Mouse (Mus musculus) urinary bladder, postnatal 0 days (tissue): ENCODE results near the gene Olfr846. TPM values are rescaled to one million over a fixed set of nuclear protein-coding genes. Genes with fewer than 3 reads are reported as not detected.

Experiments used
- polyA plus RNA-seq: library from polyadenylated mRNA; unstranded; fragments of >200 nt; fragmentation: Nextera tagmentation; extraction: Ambion mirVana; gene quantifications from 2 replicates; pipeline ENCODE4 v1.2.1, GENCODE M21; 2015

The Olfr846 gene
- polyA plus RNA-seq = not detected in 2 replicates

GRCm38 (mm10) chr9:19363905-19364304 is at the start of gene Olfr846:
Gene Olfr846, minus strand, starts transcription at chr9:19364005.

GRCm38 (mm10) chr9:19378569-19378968 is 14.8 kb upstream of the Olfr846 start, which contains the start of gene Olfr847:
Gene Olfr847, minus strand, starts transcription at chr9:19378669.

GRCm38 (mm10) chr9:19336157-19336556 is 27.6 kb downstream of the Olfr846 start, which contains the start of gene Olfr845:
Gene Olfr845, plus strand, starts transcription at chr9:19336457.

GRCm38 (mm10) chr9:19316047-19316446 is 47.8 kb downstream of the Olfr846 start, which contains the start of gene Olfr844:
Gene Olfr844, plus strand, starts transcription at chr9:19316347.

Other genes starting within 250 kb of the Olfr846 start
- gene Olfr836, start 243.6 kb downstream of the Olfr846 start, polyA plus RNA-seq = not detected in 2 replicates
- not detected in 2 replicates for gene Olfr837, start 227.7 kb downstream of the Olfr846 start, polyA plus RNA-seq
- gene Olfr839-ps1, start 186.7 kb downstream of the Olfr846 start, polyA plus RNA-seq = not detected in 2 replicates
- not detected in 2 replicates for gene Olfr843, start 112.0 kb downstream of the Olfr846 start, polyA plus RNA-seq
- gene Olfr844, start 47.7 kb downstream of the Olfr846 start, polyA plus RNA-seq = not detected in 2 replicates
- not detected in 2 replicates for gene Olfr845, start 27.5 kb downstream of the Olfr846 start, polyA plus RNA-seq
- gene Olfr847, start 14.7 kb upstream of the Olfr846 start, polyA plus RNA-seq = not detected in 2 replicates
- not detected in 2 replicates for gene Olfr849, start 76.3 kb upstream of the Olfr846 start, polyA plus RNA-seq
- not detected in 2 replicates for gene Olfr850, start 114.2 kb upstream of the Olfr846 start, polyA plus RNA-seq
- gene Olfr851, start 129.3 kb upstream of the Olfr846 start, polyA plus RNA-seq = not detected in 2 replicates
- not detected in 2 replicates for gene Olfr853, start 177.1 kb upstream of the Olfr846 start, polyA plus RNA-seq
- not detected in 2 replicates for gene Olfr854, start 203.4 kb upstream of the Olfr846 start, polyA plus RNA-seq
- not detected in 2 replicates for gene Olfr855, start 218.6 kb upstream of the Olfr846 start, polyA plus RNA-seq